Mouse (Mus musculus) kidney, adult 2 months (tissue): ENCODE measurements around the gene Npl. TPM values are rescaled to one million over a fixed set of nuclear protein-coding genes. Genes with fewer than 3 reads are reported as not detected.
"Not testable (repeated sequence)": the region's sequence is repeated elsewhere in the genome, so short reads cannot be mapped to it uniquely, and the experiment has no call there.

Experiments used
- DNase-seq: peaks from one replicate; pipeline ENCODE4 v3.0.0; 2021
- H3K27ac ChIP-seq: fragments of 200-500 bp; 2 replicates; pipeline ENCODE4 v1.5.1; 2012; ENCODE audit warnings: low read depth, low read length, control low read depth, inconsistent platforms; ENCODE audit not compliant: insufficient read depth
- H3K27me3 ChIP-seq: fragments of 200-500 bp; replicated peaks from 2 replicates; pipeline ENCODE4 v1.6.1; 2012; ENCODE audit warnings: mild to moderate bottlenecking, moderate library complexity, low read length, inconsistent platforms; ENCODE audit not compliant: control insufficient read depth, insufficient read depth
- H3K36me3 ChIP-seq: fragments of 200-500 bp; 2 replicates; pipeline ENCODE4 v1.6.1; 2012; ENCODE audit warnings: mild to moderate bottlenecking, moderate library complexity, low read length, inconsistent platforms; ENCODE audit not compliant: control insufficient read depth, insufficient read depth
- H3K4me1 ChIP-seq: fragments of 200-500 bp; 2 replicates; pipeline ENCODE4 v1.6.1; 2011; ENCODE audit warnings: low read length; ENCODE audit not compliant: control insufficient read depth, insufficient read depth
- H3K4me3 ChIP-seq: fragments of 200-500 bp; 2 replicates; pipeline ENCODE4 v1.5.1; 2011; ENCODE audit warnings: mild to moderate bottlenecking, low read depth, low read length, control low read depth; ENCODE audit not compliant: insufficient read depth
- CTCF ChIP-seq: fragments of 200-500 bp; conservative IDR thresholded peaks from 2 replicates; pipeline ENCODE4 v1.5.1; 2011; ENCODE audit warnings: low read depth, mild to moderate bottlenecking, control low read depth, low read length, moderate library complexity, mixed read lengths; ENCODE audit not compliant: insufficient read depth, insufficient read length
- POLR2A ChIP-seq: fragments of 200-500 bp; IDR thresholded peaks from one replicate; pipeline ENCODE4 v1.6.1; 2011; ENCODE audit warnings: low read depth, low read length, control low read depth
- whole genome bisulfite sequencing: fragments of 180-500 bp; shearing (Covaris S2); methylation state at CpG from one replicate; pipeline ENCODE4 v1.1.7; 2018; 5-methylcytosine and 5-hydroxymethylcytosine counted together
- polyA plus RNA-seq: library from polyadenylated mRNA; depleted of rRNA; stranded (reverse); fragments of >200 nt; gene quantifications from 2 replicates; pipeline ENCODE4 v1.2.3, GENCODE M21; 2012

Npl gene
- polyA plus RNA-seq, 1 experiment = 41.2 TPM

- TF ChIP-seq POLR2A (no peak), CTCF (no peak)
- peak; percentile 61 for DNase-seq
- Histone ChIP-seq H3K27me3 (no peaks in the 10 kb centered on the region), H3K36me3 (no peaks in the 10 kb centered on the region), H3K4me1 (peaks cover 20% of the 10 kb centered on the region), H3K27ac (no peak overlapping the region), H3K4me3 (no peak overlapping the region)
- WGBS = 67% methylated on average over 2 of the region's 2 CpGs
Measured at GRCm38 (mm10) chr1:153545196-153545595, 4.6 kb downstream of the Npl start.

GRCm38 (mm10) chr1:153542726-153543320 lies 7.0 kb downstream of the Npl start:
- TF ChIP-seq CTCF (no peak), POLR2A (no peak)
- H3K4me3 ChIP-seq = no peak overlapping the region
- H3K4me1 ChIP-seq = peaks cover 20% of the 10 kb centered on the region
- 34% methylated on average over 7 of the region's 7 CpGs for WGBS
- H3K36me3 ChIP-seq = no peaks in the 10 kb centered on the region
- DNase-seq = peak; percentile 88
- H3K27ac ChIP-seq = peak overlapping the region; percentile 51
- H3K27me3 ChIP-seq = no peaks in the 10 kb centered on the region

- DNase-seq = no peak
- H3K27ac ChIP-seq = no peak overlapping the region
- TF ChIP-seq POLR2A (no peak), CTCF (no peak)
- H3K27me3 ChIP-seq = no peaks in the 10 kb centered on the region
- H3K4me3 ChIP-seq = no peak overlapping the region
- H3K36me3 ChIP-seq = no peaks in the 10 kb centered on the region
- H3K4me1 ChIP-seq = peaks cover 20% of the 10 kb centered on the region
- 73% methylated on average over 3 of the region's 3 CpGs for WGBS
Measured at GRCm38 (mm10) chr1:153540753-153541152, 9.1 kb downstream of the Npl start.

- TF ChIP-seq CTCF (no peak), POLR2A (no peak)
Measured at GRCm38 (mm10) chr1:153539739-153540333, 10.0 kb downstream of the Npl start.

GRCm38 (mm10) chr1:153535611-153536010 lies 14.2 kb downstream of the Npl start:
- Histone ChIP-seq H3K27ac (no peak overlapping the region), H3K27me3 (no peaks in the 10 kb centered on the region), H3K4me3 (no peak overlapping the region), H3K4me1 (peaks cover 2% of the 10 kb centered on the region; the same call in 1 of the 2 replicates), H3K36me3 (no peaks in the 10 kb centered on the region)
- TF ChIP-seq POLR2A (no peak), CTCF (no peak)
- DNase-seq = no peak
- WGBS = 78% methylated on average over 9 of the region's 9 CpGs

More at GRCm38 (mm10) chr1:153539739-153540333, 10.0 kb downstream of the Npl start:
- WGBS = 83% methylated on average over 9 of the region's 9 CpGs
- peaks cover 16% of the 10 kb centered on the region for H3K4me1 ChIP-seq
- H3K27me3 ChIP-seq = no peaks in the 10 kb centered on the region
- no peak overlapping the region for H3K4me3 ChIP-seq
- no peaks in the 10 kb centered on the region for H3K36me3 ChIP-seq
- H3K27ac ChIP-seq = no peak overlapping the region
- DNase-seq = no peak

GRCm38 (mm10) chr1:153532896-153533295 lies 16.9 kb downstream of the Npl start:
- not testable (repeated sequence) for H3K4me3 ChIP-seq, H3K27ac ChIP-seq, H3K36me3 ChIP-seq, DNase-seq, H3K27me3 ChIP-seq, H3K4me1 ChIP-seq
- WGBS = 92% methylated on average over 3 of the region's 3 CpGs

- no peaks in the 10 kb centered on the region for H3K27me3 ChIP-seq
- no peak overlapping the region for H3K4me3 ChIP-seq
- TF ChIP-seq CTCF (no peak), POLR2A (no peak)
- DNase-seq = no peak
- peaks cover 2% of the 10 kb centered on the region; the same call in 1 of the 2 replicates for H3K4me1 ChIP-seq
- 35% methylated on average over 12 of the region's 12 CpGs for WGBS
- 0 out of 2 replicates have a peak overlapping the region, but pooled peaks have one; percentile 36 for H3K27ac ChIP-seq
- H3K36me3 ChIP-seq = no peaks in the 10 kb centered on the region
Measured at GRCm38 (mm10) chr1:153532234-153532841, 17.5 kb downstream of the Npl start.
